Mouse (Mus musculus): ENCODE measurements at regions not wholly inside any gene's neighbourhood (a gene's known extent, or its start where the extent isn't known, plus 50 kb on each side); places are given as distances from the start of the nearest gene placed in this dataset.
"Not testable (repeated sequence)": the region's sequence is repeated elsewhere in the genome, so short reads cannot be mapped to it uniquely, and the experiment has no call there.

GRCm38 (mm10) chr17:84844950-84845349, 54.4 kb upstream of the Lrpprc start:
- DNase-seq (ENCODE audit: low read depth, low spot score), result no peak

DNA sequence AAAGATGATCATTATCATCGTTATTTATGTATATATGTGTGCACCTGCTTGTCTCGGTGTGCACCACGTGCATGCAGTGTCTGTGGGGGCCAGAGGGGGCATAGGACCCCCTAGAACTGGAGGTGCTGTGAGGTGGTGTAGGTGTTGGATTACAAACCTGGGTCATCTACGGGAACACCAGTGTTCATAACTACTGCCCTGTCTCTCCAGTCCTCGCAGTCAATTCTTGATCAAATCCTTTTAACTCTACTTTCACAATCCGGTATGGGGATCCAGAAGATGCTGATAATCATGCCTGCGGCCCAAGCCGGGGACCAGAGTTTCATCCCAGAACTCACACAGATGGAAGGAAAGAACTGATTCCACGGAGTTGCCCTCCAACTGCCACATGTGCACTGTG, 55.6 kb upstream of the Lrpprc start:
- no peak for DNase-seq (ENCODE audit: low read depth, low spot score)

GRCm38 (mm10) chr17:84848385-84849030, 57.9 kb upstream of the Lrpprc start:
- no peak for DNase-seq (ENCODE audit: low read depth, low spot score)

GRCm38 (mm10) chr17:84849031-84849405, 58.4 kb upstream of the Lrpprc start:
- no peak for DNase-seq (ENCODE audit: low read depth, low spot score)

GRCm38 (mm10) chr17:84850464-84850863, 59.9 kb upstream of the Lrpprc start:
- no peak for DNase-seq (ENCODE audit: low read depth, low spot score)

DNA sequence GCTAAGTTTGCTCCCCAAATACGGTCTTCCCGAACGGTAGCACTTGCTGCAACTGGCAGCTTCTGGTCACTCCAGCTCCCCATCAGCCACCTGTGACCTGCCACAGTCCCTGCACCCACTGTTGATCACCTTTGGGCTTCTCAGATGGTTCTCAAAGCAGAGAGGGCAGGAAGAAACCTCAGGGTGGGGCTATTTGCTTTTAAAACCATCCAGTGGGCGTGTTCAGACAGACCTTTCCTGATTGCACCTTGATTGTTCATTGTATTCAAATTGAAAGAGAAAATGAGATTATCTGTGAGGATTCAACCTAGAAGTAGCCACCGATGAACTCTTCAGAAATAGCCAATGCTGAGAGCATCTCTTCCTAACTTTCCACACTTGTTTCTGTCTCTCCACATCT, 60.3 kb upstream of the Lrpprc start:
- no peak for DNase-seq (ENCODE audit: low read depth, low spot score)

GRCm38 (mm10) chr17:84856971-84857370, 66.4 kb upstream of the Lrpprc start:
- no peak for DNase-seq (ENCODE audit: low read depth, low spot score)

GRCm38 (mm10) chr17:84858830-84859229, 68.2 kb upstream of the Lrpprc start:
- DNase-seq (ENCODE audit: low read depth, low spot score), result no peak

DNA sequence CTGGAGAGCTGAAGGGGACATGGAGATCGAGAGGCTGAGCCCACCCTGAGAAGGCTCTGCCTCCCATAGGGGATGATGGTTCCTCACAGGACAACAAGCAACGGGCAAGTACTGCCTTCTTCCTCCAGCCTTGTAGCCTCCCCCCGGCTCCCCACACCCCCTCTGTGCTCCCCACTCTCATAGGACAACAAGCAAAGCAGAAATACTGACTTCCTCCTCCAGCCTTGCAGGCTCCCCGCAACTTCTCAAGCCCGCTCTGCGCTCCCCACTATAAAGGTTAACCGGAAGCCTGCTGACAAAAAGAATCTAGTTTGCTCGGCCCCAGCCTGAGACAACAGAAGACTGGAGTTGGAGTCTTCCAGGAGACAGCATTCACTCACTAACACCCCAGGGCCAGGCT, 69.3 kb upstream of the Lrpprc start:
- no peak for DNase-seq (ENCODE audit: low read depth, low spot score)

- DNase-seq (ENCODE audit: low read depth, low spot score), result no peak
These were observed 70.2 kb upstream of the Lrpprc start for GRCm38 (mm10) chr17:84860835-84861234.

DNA sequence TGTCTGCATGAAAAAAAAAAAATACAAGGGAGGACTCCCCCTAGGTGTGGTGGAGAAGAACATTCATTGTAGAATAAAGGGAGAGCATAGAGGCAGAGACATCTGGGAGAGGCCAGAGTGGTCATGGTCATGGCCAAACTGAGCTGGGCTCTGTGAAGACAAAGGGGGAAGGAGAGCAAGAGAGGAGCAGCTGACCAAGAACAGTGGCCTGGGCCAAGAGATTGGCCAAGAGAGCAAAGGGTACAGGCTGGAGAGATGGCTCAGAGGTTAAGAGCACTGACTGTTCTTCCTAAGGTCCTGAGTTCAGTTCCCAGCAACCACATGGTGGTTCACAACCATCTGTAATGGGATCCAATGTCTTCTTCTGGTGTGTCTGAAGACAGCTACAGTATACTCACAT, 73.6 kb upstream of the Lrpprc start:
- not testable (repeated sequence) for DNase-seq (ENCODE audit: low read depth, low spot score)

GRCm38 (mm10) chr17:84865158-84865557, 74.6 kb upstream of the Lrpprc start:
- DNase-seq (ENCODE audit: low read depth, low spot score), result no peak

GRCm38 (mm10) chr17:84865566-84865965, 75.0 kb upstream of the Lrpprc start:
- no peak for DNase-seq (ENCODE audit: low read depth, low spot score)

DNA sequence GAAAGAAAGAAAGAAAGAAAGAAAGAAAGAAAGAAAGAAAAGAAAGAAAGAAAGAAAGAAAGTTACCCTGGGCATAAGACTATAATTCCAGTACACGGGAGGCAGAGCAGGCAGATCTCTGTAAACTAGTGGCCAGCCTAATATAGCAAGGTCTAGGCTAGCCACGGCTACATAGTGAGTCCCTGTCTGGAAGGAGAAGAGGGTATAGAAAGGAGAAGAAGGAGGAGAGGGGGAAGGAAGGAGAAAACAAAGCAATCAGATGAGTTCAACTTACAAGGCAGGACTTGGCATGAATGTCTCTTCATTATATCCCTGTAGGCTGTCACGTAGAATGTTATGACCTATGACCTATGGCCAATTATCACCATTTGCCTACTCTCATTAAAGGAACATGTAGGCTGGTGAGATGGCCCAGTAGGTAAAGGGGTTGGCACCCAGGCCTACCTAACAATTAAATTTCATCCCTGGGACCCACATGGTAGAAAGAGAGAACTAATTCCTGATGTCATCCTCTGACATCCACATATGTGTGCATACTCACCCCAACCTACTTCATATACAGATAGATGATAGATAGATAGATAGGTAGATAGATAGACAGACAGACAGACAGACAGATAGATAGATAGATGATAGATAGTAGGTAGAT, 78.6 kb upstream of the Lrpprc start:
- DNase-seq (ENCODE audit: low read depth, low spot score), result no peak

DNA sequence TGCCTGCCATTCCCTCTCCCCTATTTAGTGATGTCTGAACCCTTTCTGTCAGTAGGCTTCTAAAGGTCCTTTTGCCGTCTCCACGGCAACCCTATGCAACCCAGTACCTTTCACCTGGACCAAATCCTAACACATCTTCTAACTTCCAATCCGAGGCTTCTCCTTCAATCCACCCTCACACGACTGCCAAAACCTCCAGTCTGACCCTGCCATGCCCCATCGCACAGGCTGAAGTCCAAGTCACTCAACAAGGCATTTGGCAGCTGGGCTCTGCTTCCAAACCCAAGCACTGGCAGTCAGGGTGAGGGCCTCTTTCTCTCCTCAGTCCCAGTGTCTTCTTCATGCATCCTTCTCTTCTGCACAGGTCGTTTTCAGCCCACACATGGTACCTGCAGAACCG, 83.0 kb upstream of the Lrpprc start:
- no peak for DNase-seq (ENCODE audit: low read depth, low spot score)

DNA sequence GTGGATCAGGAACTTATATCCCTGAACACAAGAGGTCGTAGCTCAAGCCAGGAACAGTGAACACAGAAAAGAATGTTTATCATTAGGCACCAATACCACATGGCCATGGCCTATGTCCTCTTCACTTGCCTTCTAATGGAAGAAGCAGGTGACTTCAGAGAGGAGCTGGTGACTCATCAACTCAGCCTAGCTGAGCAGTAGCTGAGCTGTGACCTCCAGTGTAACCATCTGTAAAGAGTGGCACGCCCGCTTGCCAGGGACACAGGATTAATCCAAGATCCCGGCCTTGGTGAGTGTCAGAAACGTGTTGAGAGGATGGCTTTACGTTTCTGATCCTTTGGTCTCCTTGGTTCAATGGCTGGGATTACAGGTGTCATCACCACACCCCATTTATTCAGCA, 82.0 kb upstream of the Ppm1b start:
- no peak for DNase-seq (ENCODE audit: low read depth, low spot score)

DNA sequence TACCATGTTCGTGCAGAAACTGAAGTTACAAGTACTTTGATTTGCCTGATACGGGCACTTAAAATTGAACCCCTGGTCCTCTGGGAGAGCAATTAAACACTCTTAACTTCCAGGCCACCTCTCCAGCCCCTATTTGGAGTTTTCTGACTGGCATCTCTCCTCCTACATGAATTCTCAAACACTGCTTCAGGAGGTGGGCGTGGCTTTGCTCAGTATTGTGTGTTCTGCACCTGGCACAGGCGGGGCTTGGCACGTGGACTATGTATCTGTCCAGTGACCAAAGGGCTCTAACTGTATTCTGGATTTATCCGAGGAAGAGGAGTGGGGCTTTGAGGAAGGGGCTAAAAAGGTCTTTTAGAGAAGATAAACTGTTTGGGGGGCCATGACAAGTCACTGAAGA, 81.5 kb upstream of the Ppm1b start:
- no peak for DNase-seq (ENCODE audit: low read depth, low spot score)

DNA sequence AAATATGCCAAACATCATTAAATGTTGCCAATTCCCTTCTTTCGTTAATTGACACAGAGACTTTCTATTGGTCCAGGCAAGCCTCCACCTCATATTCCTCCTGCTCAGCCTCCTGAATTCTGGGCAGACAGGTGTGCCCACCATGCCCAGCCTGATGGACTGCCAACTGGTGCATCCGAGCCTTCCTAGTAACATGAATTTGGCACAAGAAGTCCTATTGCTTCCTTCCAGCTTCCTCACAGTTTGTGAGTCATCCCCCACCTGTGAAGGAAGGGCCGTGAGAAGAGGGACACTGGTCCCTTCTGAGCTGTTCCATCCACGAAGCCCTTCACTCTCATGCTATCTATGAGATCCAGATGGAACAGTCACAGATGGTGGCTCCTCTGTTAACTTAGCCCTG, 80.5 kb upstream of the Ppm1b start:
- no peak for DNase-seq (ENCODE audit: low read depth, low spot score)

DNA sequence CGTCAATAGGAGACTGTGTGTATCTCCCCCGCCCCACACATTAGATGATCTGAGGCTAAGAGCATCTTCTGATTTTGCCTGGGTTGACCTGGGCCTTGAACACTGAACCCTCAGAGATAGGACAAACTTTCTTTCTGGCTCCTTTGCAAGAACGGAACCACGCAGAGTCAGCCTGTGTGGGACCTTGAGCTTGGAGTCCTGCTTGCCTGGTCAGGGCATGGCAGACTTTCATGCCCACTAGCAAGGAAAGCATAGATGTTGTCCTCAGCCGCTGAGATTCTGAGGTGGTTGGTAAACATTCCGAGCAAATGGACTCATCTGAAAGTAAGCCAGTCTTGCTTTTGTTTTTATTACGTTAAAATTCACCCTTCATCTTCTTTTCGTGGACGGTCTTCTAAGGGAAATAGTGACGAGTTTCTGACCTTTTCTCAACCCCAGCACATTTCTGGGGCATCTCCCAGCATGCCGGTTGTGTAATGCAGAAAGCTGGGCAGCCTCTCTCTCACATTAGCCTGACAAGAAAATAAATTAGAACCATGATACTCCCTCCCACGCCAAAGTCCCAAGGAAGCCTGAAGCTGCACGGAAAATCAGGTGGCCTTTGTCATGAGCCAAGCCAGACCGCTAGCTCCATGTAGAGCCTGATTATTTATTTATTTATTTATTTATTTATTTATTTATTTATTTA, 79.2 kb upstream of the Ppm1b start:
- no peak for DNase-seq (ENCODE audit: low read depth, low spot score)

- DNase-seq (ENCODE audit: low read depth, low spot score), result peak; percentile 76
These were observed 78.7 kb upstream of the Ppm1b start for GRCm38 (mm10) chr17:84877864-84878224.

GRCm38 (mm10) chr17:84878316-84878715, 78.2 kb upstream of the Ppm1b start:
- peak; percentile 53 for DNase-seq (ENCODE audit: low read depth, low spot score)

DNA sequence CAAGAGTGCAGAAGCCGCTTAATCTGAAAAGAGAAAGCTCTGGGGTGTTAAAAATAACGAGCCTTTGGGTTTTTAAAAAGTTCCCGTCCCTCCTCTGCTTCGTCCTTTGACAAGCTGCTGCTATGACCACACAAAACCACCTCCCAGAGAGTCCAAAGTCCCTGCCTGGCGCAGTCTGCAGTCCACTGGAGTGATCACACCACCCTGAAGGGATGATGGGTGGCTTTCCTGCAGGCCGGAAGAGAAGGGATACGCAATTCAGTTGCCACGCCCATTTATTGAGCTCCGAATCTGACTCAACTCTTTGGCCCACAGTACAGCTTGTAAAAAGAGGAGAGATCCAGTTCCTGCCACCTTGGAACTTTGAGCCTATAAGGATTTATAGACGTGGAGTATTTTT, 77.4 kb upstream of the Ppm1b start:
- no peak for DNase-seq (ENCODE audit: low read depth, low spot score)

- no peak for DNase-seq (ENCODE audit: low read depth, low spot score)
These were observed 75.6 kb upstream of the Ppm1b start for GRCm38 (mm10) chr17:84880946-84881345.

Data from c-Kit-negative CD71-positive TER-119-positive erythroid progenitor cells, embryonic 14.5 days (primary cell).